Mouse (Mus musculus) olfactory bulb, adult 2 months (tissue): ENCODE measurements around the gene Nt5c2.

Experiments
- CTCF ChIP-seq: fragments of 200-500 bp; IDR thresholded peaks from 2 replicates; pipeline ENCODE4 v1.5.1; 2012; ENCODE audit warnings: low read depth, mild to moderate bottlenecking, low read length, moderate library complexity; ENCODE audit not compliant: insufficient read depth
- POLR2A ChIP-seq: fragments of 200-500 bp; IDR thresholded peaks from 2 replicates; pipeline ENCODE4 v1.6.1; 2012; ENCODE audit warnings: mild to moderate bottlenecking, low read depth, low read length, moderate library complexity; ENCODE audit not compliant: insufficient read depth

DNA sequence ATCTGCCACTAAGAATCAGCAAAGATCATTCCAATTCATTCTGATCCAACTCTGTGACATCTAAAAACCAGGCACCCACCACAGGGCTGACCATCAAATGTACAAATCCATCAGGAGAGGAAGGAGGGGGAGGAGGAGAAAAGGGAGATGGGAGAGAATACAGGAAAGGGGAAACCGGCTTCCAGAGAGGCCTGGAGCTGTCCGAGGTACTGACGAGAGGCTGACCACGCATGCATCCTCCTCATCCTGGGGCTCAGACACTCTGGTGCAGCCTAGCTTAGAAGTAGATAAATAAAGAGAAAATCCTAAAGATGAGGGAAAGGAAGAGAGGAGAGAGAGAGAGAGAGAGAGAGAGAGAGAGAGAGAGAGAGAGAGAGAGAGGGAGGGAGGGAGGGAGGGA is 8.6 kb downstream of the Nt5c2 start:
- TF ChIP-seq CTCF: no peak
- no peak for TF ChIP-seq POLR2A
